Mouse (Mus musculus): ENCODE data around the gene Tenm2.

DNA sequence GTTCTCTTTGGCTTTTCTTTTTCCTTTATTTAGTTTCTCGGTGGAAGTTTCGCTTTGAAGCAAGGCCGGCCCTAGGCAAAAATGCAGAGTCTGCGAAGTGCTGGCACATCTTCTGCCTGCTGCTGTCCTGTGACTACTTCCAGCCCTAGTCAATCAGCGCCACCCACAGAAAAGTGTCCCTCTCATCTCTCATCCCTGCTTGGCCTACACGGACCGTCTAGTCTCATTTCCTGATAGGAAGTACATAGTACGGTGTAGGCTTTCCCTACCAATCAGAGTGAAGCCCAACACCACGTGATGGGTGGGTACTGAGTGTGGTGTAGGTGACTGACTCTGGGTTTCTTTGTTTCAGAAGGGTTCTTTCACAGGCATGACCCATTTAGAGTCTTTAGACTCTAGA is 783.3 kb downstream of the Tenm2 start:
- TF ChIP-seq POLR2A (IDR thresholded peaks at IDR 0.05; ENCODE audit: borderline replicate concordance, low read depth, low read length): no peak
- TF ChIP-seq CTCF (IDR thresholded peaks at IDR 0.05; ENCODE audit: low read depth, low read length): no peak

Measured in bone marrow macrophage, adult 2 months (primary cell).